ENCODE assay signal across 8 mouse cellular contexts in the genomic region with DNA sequence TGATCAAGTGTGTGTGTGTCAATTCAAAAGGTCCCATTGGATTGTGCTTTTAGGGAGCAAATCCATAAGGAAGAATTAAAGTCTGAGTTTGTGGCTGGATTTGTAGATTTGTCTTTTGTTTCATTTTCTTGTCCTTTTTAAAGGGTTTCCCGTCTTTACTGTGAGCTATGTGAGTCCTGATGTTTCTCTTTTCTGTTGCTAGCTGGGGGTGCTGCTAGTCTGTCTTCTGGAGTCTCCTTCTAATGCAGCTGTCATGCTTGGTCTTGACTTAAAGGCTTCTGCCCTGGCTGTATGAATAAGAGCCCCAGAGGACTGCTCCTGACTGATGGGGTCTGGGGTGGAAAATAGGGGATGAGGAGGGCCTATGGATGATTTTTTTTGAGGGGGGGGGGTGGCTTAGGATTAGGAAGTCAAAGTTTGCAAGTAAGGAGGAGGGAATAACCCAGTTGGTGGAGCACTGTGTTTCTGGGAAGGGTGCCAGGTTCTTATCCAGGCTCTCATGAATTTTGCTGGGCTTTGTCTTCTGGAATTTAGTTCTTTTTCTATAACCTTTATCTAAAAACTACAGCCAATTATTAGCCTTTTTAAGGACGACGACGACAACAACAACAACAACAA. TPM values are rescaled to one million over a fixed set of nuclear protein-coding genes. Genes with fewer than 3 reads are reported as not detected.
DNase-seq lines count a peak whose midpoint lies in the region; ATAC-seq and TF ChIP-seq lines count a peak whose summit lies in the region.

No protein-coding gene starts in this region.

- POLR2A ChIA-PET in Patski (lab: Charles Lee), result interaction anchor here (0.6 to 0.9 kb wide), 2 partner anchors 293 to 509 kb away, joined by 3 read pairs; no protein-coding TSS in a partner anchor

- peak overlapping the region; percentile 60; the same call in 1 of the 2 replicates for H3K4me2 ChIP-seq in embryonic facial prominence, embryonic 15.5 days (replicated peaks)
- H3K4me2 ChIP-seq in hindbrain, embryonic 15.5 days, result no peak overlapping the region

- H3K27ac ChIP-seq in embryonic facial prominence, embryonic 15.5 days (replicated peaks), result peak overlapping the region; percentile 85
- peak overlapping the region; percentile 71; the same call in 1 of the 2 replicates for H3K27ac ChIP-seq in hindbrain, embryonic 15.5 days (replicated peaks)

- no peaks in the 10 kb centered on the region for H3K9me3 ChIP-seq in embryonic facial prominence, embryonic 15.5 days (replicated peaks)
- H3K9me3 ChIP-seq in hindbrain, embryonic 15.5 days, result no peaks in the 10 kb centered on the region

- TF ChIP-seq CTCF in Patski (IDR thresholded peaks at IDR 0.05), result no peak
- no peak for TF ChIP-seq CTCF in lung, adult 2 months (IDR thresholded peaks at IDR 0.05; ENCODE audit: insufficient read depth, low read length)

- H3K27me3 ChIP-seq in Patski, result no peaks in the 10 kb centered on the region
- no peaks in the 10 kb centered on the region for H3K27me3 ChIP-seq in embryonic facial prominence, embryonic 15.5 days
- no peaks in the 10 kb centered on the region for H3K27me3 ChIP-seq in hindbrain, embryonic 15.5 days

- in situ Hi-C loops in Patski (cut with MboI; ENCODE audit: low pct_unique_long_range_greater_than_20kb), result loop anchor here (5.0 kb wide), 1 partner anchor 506 kb away; the partner anchor contains the start of gene Jun

- TF ChIP-seq POLR2A in lung, adult 2 months (IDR thresholded peaks at IDR 0.05; ENCODE audit: borderline replicate concordance, extremely low read depth, low read depth, low read length), result no peak

- CTCF ChIA-PET in Patski (lab: Charles Lee), result interaction anchor here (0.6 to 1.3 kb wide), 4 partner anchors 95 to 505 kb away, joined by 3 to 4 read pairs (median 3); no protein-coding TSS in a partner anchor

- H3K36me3 ChIP-seq in embryonic facial prominence, embryonic 15.5 days, result no peaks in the 10 kb centered on the region
- no peaks in the 10 kb centered on the region for H3K36me3 ChIP-seq in hindbrain, embryonic 15.5 days

- DNase-seq in layer of hippocampus, adult 11-12 months (ENCODE audit: low spot score), result peak; percentile 21
- DNase-seq in layer of hippocampus, adult 9-10 months (ENCODE audit: low spot score), result no peak
- peak; percentile 15 for DNase-seq in Patski (ENCODE audit: low read depth, low spot score)
- DNase-seq in lung, adult 2 months, result peak; percentile 29
- peak; percentile 21 for DNase-seq in telencephalon, adult 2 months (ENCODE audit: low read depth, low spot score)
- DNase-seq in frontal cortex, postnatal 25 days (ENCODE audit: low spot score in 2 of 2), result no peak

- 63% methylated on average over 4 of the region's 4 CpGs for WGBS in embryonic facial prominence, embryonic 15.5 days
- WGBS in hindbrain, embryonic 15.5 days, result 64% methylated on average over 4 of the region's 4 CpGs
- 36% methylated on average over 4 of the region's 4 CpGs for WGBS in lung, adult 2 months

- H3K4me1 ChIP-seq in embryonic facial prominence, embryonic 15.5 days, result peaks cover 16% of the 10 kb centered on the region
- peaks cover 17% of the 10 kb centered on the region for H3K4me1 ChIP-seq in hindbrain, embryonic 15.5 days (replicated peaks)
- H3K4me1 ChIP-seq in lung, adult 2 months (ENCODE audit: control insufficient read depth, insufficient read depth, low read length), result peaks cover 2% of the 10 kb centered on the region

- no peak overlapping the region for H3K9ac ChIP-seq in embryonic facial prominence, embryonic 15.5 days
- H3K9ac ChIP-seq in hindbrain, embryonic 15.5 days, result no peak overlapping the region

- H3K4me3 ChIP-seq in embryonic facial prominence, embryonic 15.5 days (replicated peaks), result no peak overlapping the region
- no peak overlapping the region for H3K4me3 ChIP-seq in hindbrain, embryonic 15.5 days
- H3K4me3 ChIP-seq in lung, adult 2 months (replicated peaks; ENCODE audit: extremely low read depth, low read depth, low read length), result no peak overlapping the region

- no peak for ATAC-seq in Patski
- ATAC-seq in embryonic facial prominence, embryonic 15.5 days (ENCODE audit: insufficient number of reproducible peaks, low FRiP score, low TSS enrichment, low read depth), result no peak
- ATAC-seq in hindbrain, embryonic 15.5 days (ENCODE audit: low FRiP score, low read depth), result no peak

RNA-seq across cellular contexts. Expression of gene Fggy, which starts 1.1 kb away (rescaled TPM):
- polyA plus RNA-seq in Patski (2021), result 52.8 TPM
- polyA plus RNA-seq in embryonic facial prominence, embryonic 15.5 days (2015; fragmentation: Nextera tagmentation; extraction: Ambion mirVana), result 9.6 and 9.7 TPM in 2 replicates
- polyA plus RNA-seq in hindbrain, embryonic 15.5 days (2015; fragmentation: Nextera tagmentation; extraction: Ambion mirVana), result 7.2 and 7.5 TPM in 2 replicates
- 5.3 and 5.5 TPM in 2 replicates for polyA plus RNA-seq in lung, adult 2 months (2012; rRNA removed)

Comparison
In these comparisons a context has a peak if more than half of its experiments do, and no peak if none do; other contexts are left out.
1. DNase-seq: peak in layer of hippocampus, adult 11-12 months (single experiment), Patski (single experiment), lung, adult 2 months (single experiment) and telencephalon, adult 2 months (single experiment); none in layer of hippocampus, adult 9-10 months (single experiment) and frontal cortex, postnatal 25 days (0 of 2).